Mouse (Mus musculus) liver, embryonic 15.5 days (tissue): Measurements from ENCODE around the gene Amy2a2. TPM values are rescaled to one million over a fixed set of nuclear protein-coding genes. Genes with fewer than 3 reads are reported as not detected.
"Not testable (repeated sequence)": the region's sequence is repeated elsewhere in the genome, so short reads cannot be mapped to it uniquely, and the experiment has no call there.

Experiments used
- ATAC-seq: fragments of 200-750 bp; cut with Nextera tagmentation; 2 replicates; pipeline ENCODE4 v1.8.0; 2017; ENCODE audit warnings: moderate number of reproducible peaks, mild to moderate bottlenecking, moderate library complexity; ENCODE audit not compliant: insufficient read depth
- H3K27ac ChIP-seq: fragments of 300-500 bp; sonication (generic); replicated peaks from 2 replicates; pipeline ENCODE4 v1.5.1; 2015; ENCODE audit warnings: mild to moderate bottlenecking, inconsistent platforms
- H3K27me3 ChIP-seq: fragments of 300-500 bp; sonication (generic); 2 replicates; pipeline ENCODE4 v1.6.1; 2015; ENCODE audit warnings: mild to moderate bottlenecking, inconsistent platforms
- H3K36me3 ChIP-seq: fragments of 300-500 bp; sonication (generic); replicated peaks from 2 replicates; pipeline ENCODE4 v1.6.1; 2015; ENCODE audit warnings: moderate library complexity, mild to moderate bottlenecking, inconsistent platforms
- H3K4me1 ChIP-seq: fragments of 300-500 bp; sonication (generic); replicated peaks from 2 replicates; pipeline ENCODE4 v1.6.1; 2015; ENCODE audit warnings: inconsistent platforms
- H3K4me2 ChIP-seq: fragments of 300-500 bp; sonication (generic); 2 replicates; pipeline ENCODE4 v1.6.1; 2015; ENCODE audit warnings: moderate library complexity, mild to moderate bottlenecking, inconsistent platforms
- H3K4me3 ChIP-seq: fragments of 300-500 bp; sonication (generic); replicated peaks from 2 replicates; pipeline ENCODE4 v1.5.1; 2015; ENCODE audit warnings: mild to moderate bottlenecking, inconsistent platforms
- H3K9ac ChIP-seq: fragments of 300-500 bp; sonication (generic); 2 replicates; pipeline ENCODE4 v1.6.1; 2015; ENCODE audit warnings: moderate library complexity, mild to moderate bottlenecking, inconsistent platforms
- H3K9me3 ChIP-seq: fragments of 300-500 bp; sonication (generic); replicated peaks from 2 replicates; pipeline ENCODE4 v1.6.1; 2016; ENCODE audit warnings: inconsistent platforms
- WGBS: fragments of 180-500 bp; shearing (Covaris S2); methylation state at CpG from one replicate; pipeline ENCODE4 v1.1.7; 2015; ENCODE audit warnings: mixed read lengths; ENCODE audit not compliant: insufficient replicate concordance; 5-methylcytosine and 5-hydroxymethylcytosine counted together
- polyA plus RNA-seq: library from polyadenylated mRNA; unstranded; fragments of >200 nt; fragmentation: Nextera tagmentation; extraction: Ambion mirVana; gene quantifications from 2 replicates; pipeline ENCODE4 v1.2.1, GENCODE M21; 2015

Gene Amy2a2
- polyA plus RNA-seq, result 1.0 and 6.9 TPM in 2 replicates

- WGBS, result no CpG with 5 or more reads among the region's 4 CpGs
Observed at GRCm38 (mm10) chr3:113356558-113356957, at the start of gene Amy2a2. TSS of gene Amy2a2 (minus strand) at chr3:113356658.

GRCm38 (mm10) chr3:113345484-113345883 is 11.0 kb downstream of the Amy2a2 start:
- H3K36me3 ChIP-seq, H3K27ac ChIP-seq, H3K4me2 ChIP-seq, H3K27me3 ChIP-seq, H3K4me1 ChIP-seq, H3K9ac ChIP-seq, H3K4me3 ChIP-seq, H3K9me3 ChIP-seq, ATAC-seq: not testable (repeated sequence)

More at GRCm38 (mm10) chr3:113356558-113356957, at the start of gene Amy2a2:
- not testable (repeated sequence) for H3K27ac ChIP-seq, H3K4me2 ChIP-seq, H3K27me3 ChIP-seq, H3K9ac ChIP-seq, H3K4me1 ChIP-seq, ATAC-seq, H3K4me3 ChIP-seq, H3K36me3 ChIP-seq, H3K9me3 ChIP-seq

- not testable (repeated sequence) for H3K36me3 ChIP-seq, H3K4me1 ChIP-seq, H3K9me3 ChIP-seq, H3K4me3 ChIP-seq, H3K9ac ChIP-seq, H3K4me2 ChIP-seq, H3K27ac ChIP-seq, ATAC-seq, H3K27me3 ChIP-seq
- no CpG with 5 or more reads among the region's 4 CpGs for WGBS
Observed at GRCm38 (mm10) chr3:113323952-113324351, 32.5 kb downstream of the Amy2a2 start, which contains the start of gene Amy2a3. TSS of gene Amy2a3 (minus strand) at chr3:113324052.

GRCm38 (mm10) chr3:113312937-113313336 is 43.5 kb downstream of the Amy2a2 start:
- not testable (repeated sequence) for H3K36me3 ChIP-seq, H3K4me3 ChIP-seq, H3K4me2 ChIP-seq, H3K27ac ChIP-seq, H3K9ac ChIP-seq, H3K9me3 ChIP-seq, H3K4me1 ChIP-seq, H3K27me3 ChIP-seq, ATAC-seq
- no CpG with 5 or more reads among the region's 3 CpGs for WGBS

Other genes with a start within 250 kb of the Amy2a2 start
- 0.33 TPM in 1 of 2 replicates, not detected in the other for gene Amy2a5, start 97.8 kb downstream of the Amy2a2 start, polyA plus RNA-seq
- 1.0 and 6.9 TPM in 2 replicates for gene Amy2a4, start 65.2 kb downstream of the Amy2a2 start, polyA plus RNA-seq
- gene Amy2a3, start 32.6 kb downstream of the Amy2a2 start, polyA plus RNA-seq, result 1.0 and 6.9 TPM in 2 replicates
- gene Amy2a1, start 175.8 kb upstream of the Amy2a2 start, polyA plus RNA-seq, result 5.0 and 30.4 TPM in 2 replicates